Mouse (Mus musculus) neural tube, embryonic 15.5 days (tissue): ENCODE data around the gene Hmcn1. TPM values are rescaled to one million over a fixed set of nuclear protein-coding genes. Genes with fewer than 3 reads are reported as not detected.

ENCODE experiments used
- ATAC-seq: fragments of 200-750 bp; cut with Nextera tagmentation; 2 replicates; pipeline ENCODE4 v1.8.0; 2017; ENCODE audit warnings: mild to moderate bottlenecking, moderate TSS enrichment, moderate library complexity; ENCODE audit not compliant: low FRiP score
- H3K27ac ChIP-seq: fragments of 300-500 bp; sonication (generic); replicated peaks from 2 replicates; pipeline ENCODE4 v1.5.1; 2015; ENCODE audit warnings: mild to moderate bottlenecking, inconsistent platforms
- H3K27me3 ChIP-seq: fragments of 300-500 bp; sonication (generic); replicated peaks from 2 replicates; pipeline ENCODE4 v1.6.1; 2015; ENCODE audit warnings: inconsistent platforms
- H3K36me3 ChIP-seq: fragments of 300-500 bp; sonication (generic); 2 replicates; pipeline ENCODE4 v1.6.1; 2015; ENCODE audit warnings: inconsistent platforms
- H3K4me1 ChIP-seq: fragments of 300-500 bp; sonication (generic); 2 replicates; pipeline ENCODE4 v1.6.1; 2015; ENCODE audit warnings: inconsistent platforms
- H3K4me2 ChIP-seq: fragments of 300-500 bp; sonication (generic); 2 replicates; pipeline ENCODE4 v1.6.1; 2015; ENCODE audit warnings: inconsistent platforms, mild to moderate bottlenecking, moderate library complexity
- H3K4me3 ChIP-seq: fragments of 300-500 bp; sonication (generic); replicated peaks from 2 replicates; pipeline ENCODE4 v1.5.1; 2015; ENCODE audit warnings: mild to moderate bottlenecking, inconsistent platforms
- H3K9ac ChIP-seq: fragments of 300-500 bp; sonication (generic); replicated peaks from 2 replicates; pipeline ENCODE4 v1.6.1; 2015; ENCODE audit warnings: mild to moderate bottlenecking, inconsistent platforms
- H3K9me3 ChIP-seq: fragments of 300-500 bp; sonication (generic); replicated peaks from 2 replicates; pipeline ENCODE4 v1.6.1; 2016; ENCODE audit warnings: inconsistent platforms
- WGBS: fragments of 180-500 bp; shearing (Covaris S2); methylation state at CpG from one replicate; pipeline ENCODE4 v1.1.7; 2015; ENCODE audit warnings: mixed read lengths; 5-methylcytosine and 5-hydroxymethylcytosine counted together
- polyA plus RNA-seq: library from polyadenylated mRNA; unstranded; fragments of >200 nt; fragmentation: Nextera tagmentation; extraction: Ambion mirVana; gene quantifications from 2 replicates; pipeline ENCODE4 v1.2.1, GENCODE M21; 2015

Hmcn1 gene
- polyA plus RNA-seq, 1 experiment from 2014 or later: 2.6 TPM

GRCm38 (mm10) chr1:150805466-150805865 is 187.8 kb downstream of the Hmcn1 start:
- Histone ChIP-seq H3K36me3 (no peaks in the 10 kb centered on the region), H3K9ac (no peak overlapping the region), H3K9me3 (no peaks in the 10 kb centered on the region), H3K4me2 (no peak overlapping the region), H3K4me1 (no peaks in the 10 kb centered on the region), H3K27ac (no peak overlapping the region), H3K27me3 (no peaks in the 10 kb centered on the region), H3K4me3 (no peak overlapping the region)
- WGBS: 90% methylated on average over 2 of the region's 2 CpGs
- no peak for ATAC-seq

- Histone ChIP-seq H3K9me3 (no peaks in the 10 kb centered on the region), H3K27me3 (no peaks in the 10 kb centered on the region), H3K36me3 (no peaks in the 10 kb centered on the region), H3K4me2 (no peak overlapping the region), H3K4me1 (no peaks in the 10 kb centered on the region), H3K4me3 (no peak overlapping the region), H3K27ac (no peak overlapping the region), H3K9ac (no peak overlapping the region)
- WGBS: 79% methylated on average over 9 of the region's 9 CpGs
- ATAC-seq: no peak
These were observed 188.8 kb downstream of the Hmcn1 start for GRCm38 (mm10) chr1:150804235-150805099.

- no peaks in the 10 kb centered on the region for H3K27me3 ChIP-seq
- WGBS: 81% methylated on average over 12 of the region's 12 CpGs
- no peaks in the 10 kb centered on the region for H3K4me1 ChIP-seq
- no peak overlapping the region for H3K9ac ChIP-seq
- H3K9me3 ChIP-seq: no peaks in the 10 kb centered on the region
- no peak for ATAC-seq
- H3K4me3 ChIP-seq: no peak overlapping the region
- H3K4me2 ChIP-seq: no peak overlapping the region
- no peak overlapping the region for H3K27ac ChIP-seq
- no peaks in the 10 kb centered on the region for H3K36me3 ChIP-seq
These were observed 190.6 kb downstream of the Hmcn1 start for GRCm38 (mm10) chr1:150802642-150803041.

GRCm38 (mm10) chr1:150800611-150801263 is 192.5 kb downstream of the Hmcn1 start:
- no peaks in the 10 kb centered on the region for H3K27me3 ChIP-seq
- no peak for ATAC-seq
- 90% methylated on average over 8 of the region's 8 CpGs for WGBS

GRCm38 (mm10) chr1:150798651-150799050 is 194.6 kb downstream of the Hmcn1 start:
- H3K4me2 ChIP-seq: no peak overlapping the region
- WGBS: 95% methylated on average over 5 of the region's 5 CpGs
- ATAC-seq: no peak

More at GRCm38 (mm10) chr1:150800611-150801263, 192.5 kb downstream of the Hmcn1 start:
- Histone ChIP-seq H3K36me3 (no peaks in the 10 kb centered on the region), H3K27ac (no peak overlapping the region), H3K4me3 (no peak overlapping the region), H3K4me2 (no peak overlapping the region), H3K9me3 (no peaks in the 10 kb centered on the region), H3K9ac (no peak overlapping the region), H3K4me1 (no peaks in the 10 kb centered on the region)

GRCm38 (mm10) chr1:150786746-150787145 is 206.5 kb downstream of the Hmcn1 start:
- WGBS: 80% methylated on average over 6 of the region's 6 CpGs
- Histone ChIP-seq H3K27me3 (no peaks in the 10 kb centered on the region), H3K36me3 (no peaks in the 10 kb centered on the region), H3K9me3 (no peaks in the 10 kb centered on the region), H3K9ac (no peak overlapping the region), H3K27ac (no peak overlapping the region), H3K4me1 (no peaks in the 10 kb centered on the region), H3K4me2 (no peak overlapping the region), H3K4me3 (no peak overlapping the region)
- ATAC-seq: no peak

More at GRCm38 (mm10) chr1:150798651-150799050, 194.6 kb downstream of the Hmcn1 start:
- no peak overlapping the region for H3K4me3 ChIP-seq
- H3K9me3 ChIP-seq: no peaks in the 10 kb centered on the region
- no peaks in the 10 kb centered on the region for H3K27me3 ChIP-seq
- no peaks in the 10 kb centered on the region for H3K4me1 ChIP-seq
- H3K27ac ChIP-seq: no peak overlapping the region
- no peak overlapping the region for H3K9ac ChIP-seq
- H3K36me3 ChIP-seq: no peaks in the 10 kb centered on the region

- Histone ChIP-seq H3K4me1 (no peaks in the 10 kb centered on the region), H3K36me3 (no peaks in the 10 kb centered on the region), H3K4me3 (no peak overlapping the region), H3K9me3 (no peaks in the 10 kb centered on the region), H3K9ac (no peak overlapping the region), H3K27me3 (no peaks in the 10 kb centered on the region), H3K27ac (no peak overlapping the region), H3K4me2 (no peak overlapping the region)
- ATAC-seq: no peak
- 87% methylated on average over 15 of the region's 15 CpGs for WGBS
These were observed 210.0 kb downstream of the Hmcn1 start for GRCm38 (mm10) chr1:150783070-150783842.

GRCm38 (mm10) chr1:150779902-150780301 is 213.3 kb downstream of the Hmcn1 start:
- no peak for ATAC-seq
- Histone ChIP-seq H3K27ac (no peak overlapping the region), H3K4me1 (no peaks in the 10 kb centered on the region), H3K36me3 (no peaks in the 10 kb centered on the region), H3K9me3 (no peaks in the 10 kb centered on the region), H3K4me2 (no peak overlapping the region), H3K4me3 (no peak overlapping the region), H3K9ac (no peak overlapping the region), H3K27me3 (no peaks in the 10 kb centered on the region)
- 43% methylated on average over 2 of the region's 2 CpGs for WGBS

GRCm38 (mm10) chr1:150776741-150777140 is 216.5 kb downstream of the Hmcn1 start:
- no peaks in the 10 kb centered on the region for H3K27me3 ChIP-seq
- no peaks in the 10 kb centered on the region for H3K4me1 ChIP-seq
- no peaks in the 10 kb centered on the region for H3K36me3 ChIP-seq
- no peaks in the 10 kb centered on the region for H3K9me3 ChIP-seq
- H3K27ac ChIP-seq: no peak overlapping the region
- no peak for ATAC-seq
- H3K4me2 ChIP-seq: no peak overlapping the region
- no peak overlapping the region for H3K4me3 ChIP-seq
- no peak overlapping the region for H3K9ac ChIP-seq

GRCm38 (mm10) chr1:150775742-150776141 is 217.5 kb downstream of the Hmcn1 start:
- Histone ChIP-seq H3K27ac (no peak overlapping the region), H3K27me3 (no peaks in the 10 kb centered on the region), H3K9ac (no peak overlapping the region), H3K4me1 (no peaks in the 10 kb centered on the region), H3K4me2 (no peak overlapping the region), H3K4me3 (no peak overlapping the region), H3K9me3 (no peaks in the 10 kb centered on the region), H3K36me3 (no peaks in the 10 kb centered on the region)
- 77% methylated on average over 2 of the region's 2 CpGs for WGBS
- ATAC-seq: no peak

- Histone ChIP-seq H3K36me3 (no peaks in the 10 kb centered on the region), H3K27me3 (no peaks in the 10 kb centered on the region), H3K9ac (no peak overlapping the region), H3K4me3 (no peak overlapping the region), H3K4me1 (no peaks in the 10 kb centered on the region), H3K27ac (no peak overlapping the region), H3K4me2 (no peak overlapping the region), H3K9me3 (no peaks in the 10 kb centered on the region)
- ATAC-seq: no peak
- WGBS: 86% methylated on average over 3 of the region's 3 CpGs
These were observed 220.3 kb downstream of the Hmcn1 start for GRCm38 (mm10) chr1:150772958-150773357.
